Mouse (Mus musculus): Measurements from ENCODE around the gene Rbms3.

- TF ChIP-seq POLR2A (IDR thresholded peaks at IDR 0.05; ENCODE audit: low read depth, low read length), result no peak
- no peak for TF ChIP-seq SIN3A (IDR thresholded peaks at IDR 0.05; ENCODE audit: low read length)
- TF ChIP-seq BHLHE40 (IDR thresholded peaks at IDR 0.05; ENCODE audit: low read depth, low read length), result no peak
- no peak for TF ChIP-seq EP300 (IDR thresholded peaks at IDR 0.05; ENCODE audit: low read length)
- no peak for TF ChIP-seq TCF12 (IDR thresholded peaks at IDR 0.05; ENCODE audit: low read depth, low read length)
- no peak for TF ChIP-seq JUND (conservative IDR thresholded peaks at IDR 0.05; ENCODE audit: low read depth, low read length)
- no peak for TF ChIP-seq ZMIZ1 (IDR thresholded peaks at IDR 0.05; ENCODE audit: low read depth, low read length)
- no peak for TF ChIP-seq CTCF (conservative IDR thresholded peaks at IDR 0.05 in 1 of 2, IDR thresholded peaks at IDR 0.05 in 1 of 2; ENCODE audit: low read depth in 2 of 2, low read length in 2 of 2)
Observed at GRCm38 (mm10) chr9:117599341-117599740, 30.4 kb downstream of the Rbms3 start.
